Mouse (Mus musculus) G1E-ER4 (cell line): ENCODE data around the gene Rusc1. TPM values are rescaled to one million over a fixed set of nuclear protein-coding genes. Genes with fewer than 3 reads are reported as not detected.

Source experiments
- GATA1 ChIP-seq: IDR thresholded peaks from one replicate; pipeline ENCODE4 v1.8.0; 2012; ENCODE audit warnings: low read length, inconsistent platforms
- polyA plus RNA-seq: library from polyadenylated mRNA; stranded (reverse); fragments of >175 nt; gene quantifications from 2 replicates; pipeline ENCODE4 v1.2.3, GENCODE M21; 2012

Gene Rusc1
- polyA plus RNA-seq, 1 experiment, result 15.4 TPM

GRCm38 (mm10) chr3:89058783-89059182 lies 34.3 kb downstream of the Rusc1 start:
- no peak for TF ChIP-seq GATA1

- TF ChIP-seq GATA1, result no peak
Observed at GRCm38 (mm10) chr3:89058361-89058760, 34.8 kb downstream of the Rusc1 start.

GRCm38 (mm10) chr3:89043359-89043758 lies 49.8 kb downstream of the Rusc1 start:
- TF ChIP-seq GATA1, result no peak

Other genes starting within 250 kb of the Rusc1 start
- 52.4 and 55.3 TPM in 2 replicates for gene Msto1, start 179.3 kb downstream of the Rusc1 start, polyA plus RNA-seq
- gene Ash1l, start 142.7 kb downstream of the Rusc1 start, polyA plus RNA-seq, result 3.6 and 3.8 TPM in 2 replicates
- 68.5 and 160 TPM in 2 replicates for gene Dap3, start 142.1 kb downstream of the Rusc1 start, polyA plus RNA-seq
- 1.4 and 7.9 TPM in 2 replicates for gene Gm43738, start 7.8 kb upstream of the Rusc1 start, polyA plus RNA-seq
- 18.1 and 44.7 TPM in 2 replicates for gene Fdps, start 8.6 kb upstream of the Rusc1 start, polyA plus RNA-seq
- 145 and 174 TPM in 2 replicates for gene Pklr, start 42.8 kb upstream of the Rusc1 start, polyA plus RNA-seq
- gene Hcn3, start 66.9 kb upstream of the Rusc1 start, polyA plus RNA-seq, result 0.91 and 1.2 TPM in 2 replicates
- 62.2 and 65.3 TPM in 2 replicates for gene Clk2, start 71.5 kb upstream of the Rusc1 start, polyA plus RNA-seq
- gene Scamp3, start 84.2 kb upstream of the Rusc1 start, polyA plus RNA-seq, result 190 and 239 TPM in 2 replicates
- 7.3 and 13.1 TPM in 2 replicates for gene Fam189b, start 89.8 kb upstream of the Rusc1 start, polyA plus RNA-seq
- gene Gba, start 109.6 kb upstream of the Rusc1 start, polyA plus RNA-seq, result 2.0 and 2.9 TPM in 2 replicates
- 0.19 and 0.37 TPM in 2 replicates for gene Thbs3, start 121.9 kb upstream of the Rusc1 start, polyA plus RNA-seq
- gene Mtx1, start 133.8 kb upstream of the Rusc1 start, polyA plus RNA-seq, result 392 and 458 TPM in 2 replicates
- gene Muc1, start 135.7 kb upstream of the Rusc1 start, polyA plus RNA-seq, result 0.18 TPM in 1 of 2 replicates, not detected in the other
- gene Krtcap2, start 152.7 kb upstream of the Rusc1 start, polyA plus RNA-seq, result 135 and 200 TPM in 2 replicates
- 2.4 and 2.8 TPM in 2 replicates for gene Trim46, start 153.0 kb upstream of the Rusc1 start, polyA plus RNA-seq
- gene Dpm3, start 166.0 kb upstream of the Rusc1 start, polyA plus RNA-seq, result 119 and 146 TPM in 2 replicates
- gene Slc50a1, start 177.3 kb upstream of the Rusc1 start, polyA plus RNA-seq, result not detected in 2 replicates
- gene Efna1, start 187.8 kb upstream of the Rusc1 start, polyA plus RNA-seq, result not detected in 2 replicates
- gene Efna3, start 229.7 kb upstream of the Rusc1 start, polyA plus RNA-seq, result not detected in 2 replicates
- gene Efna4, start 244.7 kb upstream of the Rusc1 start, polyA plus RNA-seq, result 0.04 and 0.09 TPM in 2 replicates